Mouse (Mus musculus): ENCODE results near the gene Khdrbs2. TPM values are rescaled to one million over a fixed set of nuclear protein-coding genes. Genes with fewer than 3 reads are reported as not detected.

Gene Khdrbs2
- 29.0 and 39.7 TPM in 2 replicates for total RNA-seq (2014; rRNA removed)
- 38.2 and 41.1 TPM in 2 replicates for polyA plus RNA-seq (2015; fragmentation: Nextera tagmentation; extraction: Ambion mirVana)

DNA sequence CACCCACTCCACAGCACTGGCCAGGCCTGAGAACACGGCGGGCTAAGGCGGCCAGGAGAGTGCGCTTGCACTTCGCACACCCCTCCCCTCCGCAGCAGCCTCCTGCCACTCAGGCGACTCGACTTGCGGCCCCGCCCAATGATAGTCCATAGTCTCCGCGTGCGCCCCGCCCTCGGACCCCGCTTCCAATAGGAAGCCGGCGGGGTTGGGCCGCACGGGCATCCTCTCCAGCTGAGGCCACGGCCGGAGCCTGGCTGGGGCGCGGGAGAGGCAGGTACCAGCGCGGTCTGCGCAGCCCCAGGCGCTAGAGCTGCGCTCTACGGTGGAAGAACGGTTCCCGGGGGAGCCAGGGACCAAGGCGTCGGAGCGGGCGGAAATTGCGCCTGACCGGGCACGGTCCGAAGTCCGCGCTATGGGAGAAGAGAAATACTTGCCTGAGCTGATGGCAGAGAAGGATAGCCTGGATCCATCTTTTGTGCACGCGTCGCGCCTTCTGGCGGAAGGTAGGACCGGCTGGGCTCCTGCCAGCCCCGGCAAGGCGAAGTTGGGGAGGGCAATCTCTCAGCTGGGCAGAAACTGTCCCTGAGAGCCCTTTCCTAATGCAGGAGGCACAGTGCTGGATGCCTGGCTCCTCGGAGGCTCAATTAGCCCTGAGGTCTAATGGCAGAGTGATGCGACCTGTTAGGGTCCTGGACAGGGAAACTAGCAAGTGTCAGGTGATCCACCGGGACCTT is at the start of gene Khdrbs2:
Gene Khdrbs2, plus strand, starts transcription at position 209 of the 734 bp plus-strand sequence.
- Histone ChIP-seq H3K9ac (replicated peaks; ENCODE audit: low read length, poor library complexity, severe bottlenecking) (peak within 1 kb of the TSS; percentile 79), H3K9me3 (ENCODE audit: low read length) (no peaks in the 10 kb centered on the region), H3K27ac (ENCODE audit: low read depth, low read length) (peak within 1 kb of the TSS; percentile 68), H3K4me1 (ENCODE audit: insufficient read depth, low read length) (no peaks in the 10 kb centered on the region), H3K36me3 (ENCODE audit: insufficient read depth, low read length) (no peaks in the 10 kb centered on the region), H3K27me3 (ENCODE audit: insufficient read depth, low read length) (no peaks in the 10 kb centered on the region), H3K4me2 (ENCODE audit: low read depth, low read length, poor library complexity, severe bottlenecking) (peak within 1 kb of the TSS; percentile 86), H3K4me3 (ENCODE audit: low read depth, low read length) (peak within 1 kb of the TSS; percentile 76)
- ATAC-seq (ENCODE audit: low FRiP score) (peak; percentile 99), DNase-seq (ENCODE audit: low spot score) (peak; percentile 96)
- TF ChIP-seq CTCF (IDR thresholded peaks at IDR 0.05), result peak; percentile 44
- WGBS, result under 1% methylated on average over 53 of the region's 53 CpGs

DNA sequence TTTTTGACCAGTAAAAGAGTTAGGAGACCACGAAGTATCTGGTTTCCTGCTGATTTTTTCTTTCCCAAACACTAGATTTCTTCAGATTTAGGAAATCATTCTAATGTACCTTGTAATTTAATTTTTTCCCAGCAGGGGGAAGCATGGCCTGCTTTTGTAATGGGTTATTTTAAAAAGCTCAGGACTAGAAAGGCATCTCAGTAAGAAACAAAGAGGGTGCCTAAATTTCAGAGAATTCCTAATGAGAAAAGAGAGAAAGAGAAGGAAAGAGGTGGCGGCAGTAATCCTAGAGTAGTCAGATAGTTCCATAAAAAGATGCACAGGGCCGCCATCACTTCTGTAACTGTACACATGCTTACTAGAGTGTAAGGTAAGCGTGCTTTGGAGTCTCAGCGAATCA is 2.1 kb downstream of the Khdrbs2 start:
- Histone ChIP-seq H3K9ac (replicated peaks; ENCODE audit: low read length, poor library complexity, severe bottlenecking) (peak overlapping the region; percentile 25; the same call in 1 of the 2 replicates), H3K9me3 (ENCODE audit: low read length) (no peaks in the 10 kb centered on the region), H3K4me3 (ENCODE audit: low read depth, low read length) (peak overlapping the region; percentile 76), H3K4me2 (ENCODE audit: low read depth, low read length, poor library complexity, severe bottlenecking) (peak overlapping the region; percentile 86), H3K27me3 (ENCODE audit: insufficient read depth, low read length) (no peaks in the 10 kb centered on the region), H3K4me1 (ENCODE audit: insufficient read depth, low read length) (no peaks in the 10 kb centered on the region), H3K36me3 (ENCODE audit: insufficient read depth, low read length) (no peaks in the 10 kb centered on the region), H3K27ac (ENCODE audit: low read depth, low read length) (0 out of 2 replicates have a peak overlapping the region, but pooled peaks have one; percentile 59)
- 34% methylated on average over 5 of the region's 5 CpGs for WGBS
- no peak for ATAC-seq (ENCODE audit: low FRiP score)
- peak; percentile 86 for DNase-seq (ENCODE audit: low spot score)
- TF ChIP-seq CTCF (IDR thresholded peaks at IDR 0.05), result peak; percentile 78

DNA sequence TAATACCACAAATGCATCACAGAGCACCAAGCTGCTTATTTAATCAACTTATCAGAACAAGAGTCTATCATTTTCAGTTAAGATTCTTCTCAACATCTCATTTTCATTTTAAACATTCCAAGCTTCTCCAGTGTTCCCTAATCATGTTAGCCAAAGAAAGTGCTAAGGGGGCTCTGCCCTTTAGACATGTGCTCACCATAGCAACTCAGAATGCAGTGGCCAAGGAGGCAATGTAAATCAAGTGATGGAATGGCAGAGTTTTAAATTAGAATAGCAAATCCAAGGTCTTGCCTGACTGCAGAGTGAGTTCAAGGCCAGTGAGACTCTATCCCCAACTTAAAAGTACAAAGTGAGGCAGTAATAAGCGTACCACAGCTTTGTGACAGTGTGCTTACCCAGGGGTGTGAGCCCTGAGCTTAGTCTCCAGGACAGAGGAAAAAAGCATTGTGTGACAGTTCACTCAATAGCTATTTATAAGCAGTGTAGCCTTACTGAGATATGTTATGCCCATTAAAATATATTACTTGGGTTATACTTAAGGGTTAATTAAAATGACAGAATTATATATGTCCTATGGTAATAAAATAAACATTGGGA is 27.2 kb downstream of the Khdrbs2 start:
- Histone ChIP-seq H3K9me3 (ENCODE audit: low read length) (no peaks in the 10 kb centered on the region), H3K9ac (replicated peaks; ENCODE audit: low read length, poor library complexity, severe bottlenecking) (no peak overlapping the region), H3K4me1 (ENCODE audit: insufficient read depth, low read length) (no peaks in the 10 kb centered on the region), H3K27me3 (ENCODE audit: insufficient read depth, low read length) (no peaks in the 10 kb centered on the region), H3K36me3 (ENCODE audit: insufficient read depth, low read length) (no peaks in the 10 kb centered on the region), H3K4me3 (ENCODE audit: low read depth, low read length) (no peak overlapping the region), H3K4me2 (ENCODE audit: low read depth, low read length, poor library complexity, severe bottlenecking) (no peak overlapping the region), H3K27ac (ENCODE audit: low read depth, low read length) (no peak overlapping the region)
- ATAC-seq (ENCODE audit: low FRiP score) (no peak), DNase-seq (ENCODE audit: low spot score) (no peak)
- WGBS, result 29% methylated on average over 1 of the region's 1 CpGs
- TF ChIP-seq CTCF (IDR thresholded peaks at IDR 0.05), result no peak

DNA sequence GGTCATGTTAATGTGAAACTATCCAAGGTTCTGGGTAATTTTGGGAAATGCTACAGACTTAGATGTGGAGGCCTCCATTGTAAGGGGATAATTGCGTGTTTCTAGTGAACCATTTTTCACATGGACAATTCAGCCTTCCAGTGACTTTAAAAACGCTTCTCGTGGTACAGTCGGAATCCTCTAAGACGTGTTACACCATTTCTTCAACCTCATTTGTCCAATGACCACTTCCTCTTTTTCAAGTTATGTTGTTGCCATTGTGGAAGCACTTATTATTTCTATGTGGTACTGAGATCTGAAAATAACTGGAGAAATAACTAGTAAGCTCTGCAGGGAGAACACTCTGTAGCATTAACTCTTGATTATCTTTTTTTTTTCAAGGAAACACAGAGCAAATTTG is 75.9 kb downstream of the Khdrbs2 start:
- no peak overlapping the region for H3K4me3 ChIP-seq (ENCODE audit: low read depth, low read length)
- no peak overlapping the region for H3K4me2 ChIP-seq (ENCODE audit: low read depth, low read length, poor library complexity, severe bottlenecking)
- H3K4me1 ChIP-seq (ENCODE audit: insufficient read depth, low read length), result no peaks in the 10 kb centered on the region
- DNase-seq (ENCODE audit: low spot score), result no peak
- no peak overlapping the region for H3K9ac ChIP-seq (replicated peaks; ENCODE audit: low read length, poor library complexity, severe bottlenecking)
- H3K27me3 ChIP-seq (ENCODE audit: insufficient read depth, low read length), result no peaks in the 10 kb centered on the region
- ATAC-seq (ENCODE audit: low FRiP score), result no peak
- H3K27ac ChIP-seq (ENCODE audit: low read depth, low read length), result no peak overlapping the region
- TF ChIP-seq CTCF (IDR thresholded peaks at IDR 0.05), result no peak
- H3K9me3 ChIP-seq (ENCODE audit: low read length), result no peaks in the 10 kb centered on the region
- H3K36me3 ChIP-seq (ENCODE audit: insufficient read depth, low read length), result no peaks in the 10 kb centered on the region
- WGBS, result 89% methylated on average over 5 of the region's 5 CpGs

DNA sequence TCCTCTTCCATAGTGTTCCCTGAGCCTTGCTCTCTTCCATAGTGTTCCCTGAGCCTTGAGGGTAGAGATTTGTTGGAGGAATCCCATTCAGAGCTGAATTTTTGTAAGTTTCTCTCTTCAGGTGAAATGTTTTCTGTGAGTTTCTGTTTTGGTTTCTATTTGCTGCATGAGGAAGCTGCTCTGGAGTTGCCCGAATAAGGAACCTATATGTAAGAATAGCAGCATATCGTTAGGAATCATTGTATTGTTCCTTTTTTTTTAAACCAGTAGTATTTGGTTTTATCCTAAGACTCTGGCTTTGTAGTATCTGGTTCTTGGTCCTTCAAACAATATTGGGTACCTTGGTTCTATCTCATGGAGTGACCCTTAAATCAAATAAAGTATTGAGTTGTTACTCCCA is 77.1 kb downstream of the Khdrbs2 start:
- H3K36me3 ChIP-seq (ENCODE audit: insufficient read depth, low read length), result no peaks in the 10 kb centered on the region
- TF ChIP-seq CTCF (IDR thresholded peaks at IDR 0.05), result no peak
- 96% methylated on average over 2 of the region's 2 CpGs for WGBS
- no peaks in the 10 kb centered on the region for H3K9me3 ChIP-seq (ENCODE audit: low read length)
- no peaks in the 10 kb centered on the region for H3K27me3 ChIP-seq (ENCODE audit: insufficient read depth, low read length)
- no peaks in the 10 kb centered on the region for H3K4me1 ChIP-seq (ENCODE audit: insufficient read depth, low read length)
- no peak overlapping the region for H3K4me3 ChIP-seq (ENCODE audit: low read depth, low read length)
- no peak for DNase-seq (ENCODE audit: low spot score)
- no peak overlapping the region for H3K27ac ChIP-seq (ENCODE audit: low read depth, low read length)
- ATAC-seq (ENCODE audit: low FRiP score), result no peak
- H3K4me2 ChIP-seq (ENCODE audit: low read depth, low read length, poor library complexity, severe bottlenecking), result no peak overlapping the region
- H3K9ac ChIP-seq (replicated peaks; ENCODE audit: low read length, poor library complexity, severe bottlenecking), result no peak overlapping the region

DNA sequence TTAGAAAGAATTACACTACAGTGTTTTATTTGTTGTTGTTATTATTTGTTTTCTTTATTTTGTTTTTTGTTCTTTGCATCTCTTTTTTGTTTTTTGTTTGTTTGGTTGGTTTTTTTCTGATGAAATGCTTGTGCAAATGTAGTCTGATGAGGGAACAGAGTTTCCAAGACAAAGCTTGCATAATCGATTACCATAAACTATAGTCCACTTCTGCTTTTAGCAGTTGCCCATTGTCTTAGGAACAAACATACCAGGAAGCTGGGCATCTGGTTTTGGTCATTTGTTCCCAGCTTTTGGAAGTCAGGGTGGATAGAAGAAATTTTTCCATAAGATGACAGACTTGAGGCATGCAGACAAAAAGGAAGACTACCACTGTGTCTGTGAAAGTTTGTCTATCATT is 77.8 kb downstream of the Khdrbs2 start:
- ATAC-seq (ENCODE audit: low FRiP score) (no peak), DNase-seq (ENCODE audit: low spot score) (no peak)
- no peak for TF ChIP-seq CTCF (IDR thresholded peaks at IDR 0.05)
- Histone ChIP-seq H3K4me3 (ENCODE audit: low read depth, low read length) (no peak overlapping the region), H3K27ac (ENCODE audit: low read depth, low read length) (no peak overlapping the region), H3K4me2 (ENCODE audit: low read depth, low read length, poor library complexity, severe bottlenecking) (no peak overlapping the region), H3K27me3 (ENCODE audit: insufficient read depth, low read length) (no peaks in the 10 kb centered on the region), H3K4me1 (ENCODE audit: insufficient read depth, low read length) (no peaks in the 10 kb centered on the region), H3K9ac (replicated peaks; ENCODE audit: low read length, poor library complexity, severe bottlenecking) (no peak overlapping the region), H3K36me3 (ENCODE audit: insufficient read depth, low read length) (no peaks in the 10 kb centered on the region), H3K9me3 (ENCODE audit: low read length) (no peaks in the 10 kb centered on the region)
- 93% methylated on average over 1 of the region's 1 CpGs for WGBS

Measured in midbrain, postnatal 0 days (tissue).